Mouse (Mus musculus): ENCODE measurements around the gene Ptpn3.
"Not testable (repeated sequence)": the region's sequence is repeated elsewhere in the genome, so short reads cannot be mapped to it uniquely, and the experiment has no call there.

The Ptpn3 gene

GRCm38 (mm10) chr4:57299308-57299700, 2.3 kb downstream of the Ptpn3 start:
- no peak for DNase-seq (ENCODE audit: low read depth)

GRCm38 (mm10) chr4:57298181-57298580, 3.5 kb downstream of the Ptpn3 start:
- no peak for DNase-seq (ENCODE audit: low read depth)

DNA sequence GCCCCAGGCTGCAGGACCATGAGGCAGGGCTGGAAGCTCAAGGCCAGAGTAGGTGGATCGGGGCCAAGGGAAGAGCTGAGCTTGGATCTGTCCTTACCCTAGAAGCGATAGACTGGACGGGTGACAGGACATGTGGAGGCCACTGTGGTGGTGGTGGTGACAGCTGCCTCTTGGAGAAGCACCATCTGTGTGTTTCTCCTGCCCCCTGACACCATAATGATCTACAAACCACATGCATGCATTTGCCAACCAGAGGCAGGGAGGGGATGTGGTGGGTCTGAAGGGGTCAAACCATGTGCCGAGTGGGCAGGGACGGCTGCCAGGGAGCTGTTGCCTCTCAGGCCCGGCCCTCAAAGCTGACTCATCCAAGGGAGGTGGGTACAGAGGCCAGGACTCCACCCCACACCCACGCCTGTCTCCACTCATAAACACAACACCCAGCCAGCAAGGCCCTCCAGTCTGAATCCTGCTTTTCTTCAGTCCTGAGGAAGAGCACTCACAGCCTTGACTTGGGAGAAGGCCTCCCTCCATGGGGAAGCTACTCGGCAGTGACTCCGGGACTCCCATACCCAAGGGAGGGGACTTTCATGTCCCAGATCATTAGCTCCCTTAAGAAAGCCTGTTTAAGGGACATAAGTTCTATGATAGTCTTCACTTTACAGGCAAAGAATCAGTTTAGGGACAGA, 6.5 kb downstream of the Ptpn3 start:
- peak; percentile 41 for DNase-seq (ENCODE audit: low read depth)

- no peak for DNase-seq (ENCODE audit: low read depth)
These were observed 9.0 kb downstream of the Ptpn3 start for GRCm38 (mm10) chr4:57292670-57293069.

DNA sequence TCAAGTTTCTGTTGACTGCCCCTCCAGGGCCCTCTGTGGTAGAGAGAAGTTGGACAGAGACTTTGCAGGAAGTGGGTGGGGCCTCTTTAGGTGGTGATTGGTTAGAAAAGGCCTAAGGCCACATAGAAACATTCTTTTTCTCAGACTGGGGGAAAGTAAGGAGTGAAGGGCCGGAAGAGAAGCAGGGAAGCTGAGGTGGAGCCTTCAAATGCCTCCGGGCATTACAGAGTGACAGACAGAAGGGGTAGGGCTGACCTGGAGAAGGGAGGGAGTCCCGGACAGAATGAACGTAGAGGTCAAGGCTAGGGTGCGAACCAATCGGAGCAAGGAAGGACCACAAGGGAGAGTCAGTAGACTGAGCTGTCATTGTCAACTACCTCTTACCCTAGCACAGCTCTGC, 11.6 kb downstream of the Ptpn3 start:
- DNase-seq (ENCODE audit: low read depth), result no peak

GRCm38 (mm10) chr4:57287808-57288207, 13.8 kb downstream of the Ptpn3 start:
- peak; percentile 45 for DNase-seq (ENCODE audit: low read depth)

DNA sequence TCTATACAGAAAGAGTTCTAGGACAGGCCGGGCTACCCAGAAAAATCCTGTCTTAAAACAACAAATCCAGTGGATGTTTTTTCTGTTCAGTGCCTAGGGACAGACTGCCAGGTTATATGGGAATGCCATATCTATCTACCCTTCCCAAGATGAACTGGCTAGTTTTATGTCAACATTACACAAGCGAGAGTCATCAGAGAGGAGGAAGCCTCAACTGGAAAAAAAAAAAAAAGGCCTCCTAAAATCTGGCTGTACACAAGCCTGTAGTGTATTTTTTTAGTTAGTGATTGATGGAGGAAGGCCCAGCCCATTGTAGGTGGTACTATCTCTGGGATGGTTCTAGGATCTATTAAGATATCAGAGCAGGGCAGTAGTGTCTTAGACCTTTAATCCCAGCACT, 16.4 kb downstream of the Ptpn3 start:
- DNase-seq (ENCODE audit: low read depth), result no peak

DNA sequence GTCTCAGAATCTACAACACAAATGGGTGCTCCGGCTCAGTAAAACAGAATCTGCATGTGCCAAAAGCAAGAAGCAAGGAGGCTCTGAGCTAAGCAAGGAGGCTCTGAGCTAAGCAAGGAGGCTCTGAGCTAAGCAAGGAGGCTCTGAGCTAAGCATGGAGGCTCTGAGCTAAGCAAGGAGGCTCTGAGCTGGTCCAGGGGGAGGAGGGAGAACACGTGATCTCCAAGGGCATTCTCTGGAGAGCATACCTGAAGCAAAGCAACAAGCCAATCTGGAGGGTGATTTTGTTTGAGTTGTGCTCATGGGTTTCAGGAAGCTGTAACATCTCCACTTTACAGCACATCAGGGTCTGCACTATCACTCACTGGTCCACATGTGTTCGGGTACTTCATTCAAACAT, 18.4 kb downstream of the Ptpn3 start:
- DNase-seq (ENCODE audit: low read depth), result no peak

DNA sequence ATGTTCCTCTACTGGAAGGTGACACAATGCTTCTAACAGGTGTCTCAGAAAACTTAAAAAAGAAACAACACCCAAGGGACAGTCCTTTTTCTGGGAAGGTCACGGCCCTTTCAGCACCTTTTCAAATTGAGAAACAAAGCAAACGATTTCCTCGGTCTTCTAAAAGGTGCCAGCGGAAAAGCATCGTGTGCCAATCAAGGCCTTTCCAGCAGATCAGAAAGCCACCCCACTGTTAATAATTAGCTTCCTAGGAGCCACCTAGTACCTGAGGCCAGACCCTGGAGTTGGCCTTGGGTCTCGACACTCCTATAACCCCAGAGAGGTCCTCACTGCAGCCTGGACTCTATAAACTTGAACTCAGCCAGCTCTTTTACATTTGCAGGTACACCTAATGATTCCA, 19.0 kb downstream of the Ptpn3 start:
- DNase-seq (ENCODE audit: low read depth), result no peak

DNA sequence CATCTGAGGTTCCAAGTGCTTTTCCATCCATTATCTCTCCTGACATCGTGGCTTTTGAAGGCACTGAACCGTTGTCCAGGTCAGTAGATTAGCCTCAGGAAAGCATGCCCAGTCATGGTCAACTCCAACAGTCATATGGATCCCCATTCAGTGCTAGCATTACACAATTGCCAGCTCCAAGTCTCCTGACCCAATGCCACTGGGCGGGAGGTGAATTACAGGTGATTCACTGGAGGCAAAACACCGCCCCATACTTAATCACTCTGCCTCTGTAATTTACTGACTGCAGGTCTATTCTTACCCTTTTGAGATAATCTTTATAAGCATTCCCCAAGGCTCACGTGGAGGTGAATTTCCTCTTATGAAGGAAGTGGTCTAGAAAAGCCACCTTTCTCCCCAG, 19.5 kb downstream of the Ptpn3 start:
- no peak for DNase-seq (ENCODE audit: low read depth)

DNA sequence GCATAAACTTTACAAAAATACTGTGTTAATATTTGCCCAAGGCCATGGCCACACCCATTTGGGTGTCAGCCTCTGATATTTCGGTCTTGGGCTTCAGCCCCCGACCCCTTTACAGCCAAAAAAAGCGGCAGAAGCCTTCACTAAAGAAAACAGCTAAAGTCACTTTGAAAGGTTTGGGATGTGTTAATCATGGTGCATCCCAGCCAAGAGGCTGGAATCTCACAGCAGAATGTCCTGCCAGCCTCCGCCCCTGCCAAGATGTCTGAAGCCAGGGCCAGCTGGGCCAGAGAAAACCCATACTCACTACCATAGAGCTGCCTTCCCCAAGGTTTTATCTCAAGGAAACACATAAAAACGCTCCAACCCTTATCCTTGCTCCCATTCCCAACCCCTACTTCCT, 20.7 kb downstream of the Ptpn3 start:
- DNase-seq (ENCODE audit: low read depth), result no peak

DNA sequence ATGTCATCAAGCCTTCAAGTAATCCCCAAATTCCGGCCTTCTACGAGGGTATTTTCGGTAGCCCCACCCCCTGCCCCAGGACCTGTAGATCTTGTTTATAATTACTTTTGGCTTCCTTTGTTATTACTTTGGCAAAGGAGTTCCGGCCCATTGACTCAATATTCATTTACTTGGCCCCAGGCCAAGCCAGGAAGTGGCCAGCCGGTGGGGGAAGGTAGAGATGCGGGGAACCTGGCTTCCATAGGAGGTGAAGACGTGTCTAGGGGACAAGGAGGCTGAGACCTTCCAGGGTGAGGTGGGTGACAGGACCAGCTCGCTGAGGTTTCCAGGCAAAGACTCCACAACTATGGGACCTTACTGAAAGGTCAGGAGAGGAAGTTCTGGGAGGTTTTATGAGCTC, 22.4 kb downstream of the Ptpn3 start:
- DNase-seq (ENCODE audit: low read depth), result no peak

- DNase-seq (ENCODE audit: low read depth), result no peak
These were observed 22.8 kb downstream of the Ptpn3 start for GRCm38 (mm10) chr4:57278812-57279211.

DNA sequence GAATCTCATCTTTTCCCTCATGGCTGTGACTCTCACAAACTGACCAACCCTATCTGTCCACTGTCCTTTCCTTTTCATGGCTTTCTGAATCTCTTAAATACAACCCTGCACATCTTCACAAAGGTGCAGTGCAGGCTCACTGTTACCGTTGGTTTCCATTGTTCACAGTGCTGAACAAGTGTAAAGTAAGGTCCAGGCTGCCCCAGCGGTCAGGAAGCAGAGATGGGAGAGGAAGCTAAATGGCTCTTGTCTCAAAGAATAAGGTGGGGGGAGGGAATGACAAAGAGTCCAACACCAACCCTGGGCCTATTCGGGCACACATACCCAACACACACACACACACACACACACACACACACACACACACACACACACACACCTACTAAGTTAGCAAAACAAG, 24.0 kb downstream of the Ptpn3 start:
- DNase-seq (ENCODE audit: low read depth), result no peak

DNA sequence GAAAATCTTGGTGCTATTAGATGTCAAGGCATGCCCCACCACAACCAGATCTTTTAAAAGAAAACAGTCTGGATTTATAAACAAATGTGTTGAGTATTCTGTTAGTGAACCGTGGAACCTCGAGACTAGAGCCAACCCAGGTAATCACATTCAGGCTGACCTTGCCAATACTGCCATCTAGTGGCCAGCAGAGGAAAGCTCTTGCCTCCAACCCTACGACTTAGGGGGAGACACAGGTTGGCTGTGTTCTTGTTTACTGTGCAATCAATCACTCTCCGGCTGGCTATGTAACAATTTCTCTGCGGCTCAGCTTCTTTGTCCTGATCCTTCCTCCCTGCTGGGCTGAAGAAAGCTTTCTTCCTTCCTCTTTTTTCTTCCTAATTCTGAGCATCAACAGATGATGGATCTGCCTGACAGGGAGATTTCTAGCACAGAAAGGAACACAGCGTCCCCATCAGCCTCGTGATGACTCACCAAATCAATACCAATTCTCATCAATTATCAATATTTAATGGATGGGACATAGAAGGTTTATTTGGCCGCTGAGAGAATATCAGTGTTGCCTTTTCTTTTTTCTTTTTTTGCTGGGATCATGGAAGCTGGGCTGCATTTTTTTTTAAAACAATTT, 26.4 kb downstream of the Ptpn3 start:
- peak; percentile 78 for DNase-seq (ENCODE audit: low read depth)

DNA sequence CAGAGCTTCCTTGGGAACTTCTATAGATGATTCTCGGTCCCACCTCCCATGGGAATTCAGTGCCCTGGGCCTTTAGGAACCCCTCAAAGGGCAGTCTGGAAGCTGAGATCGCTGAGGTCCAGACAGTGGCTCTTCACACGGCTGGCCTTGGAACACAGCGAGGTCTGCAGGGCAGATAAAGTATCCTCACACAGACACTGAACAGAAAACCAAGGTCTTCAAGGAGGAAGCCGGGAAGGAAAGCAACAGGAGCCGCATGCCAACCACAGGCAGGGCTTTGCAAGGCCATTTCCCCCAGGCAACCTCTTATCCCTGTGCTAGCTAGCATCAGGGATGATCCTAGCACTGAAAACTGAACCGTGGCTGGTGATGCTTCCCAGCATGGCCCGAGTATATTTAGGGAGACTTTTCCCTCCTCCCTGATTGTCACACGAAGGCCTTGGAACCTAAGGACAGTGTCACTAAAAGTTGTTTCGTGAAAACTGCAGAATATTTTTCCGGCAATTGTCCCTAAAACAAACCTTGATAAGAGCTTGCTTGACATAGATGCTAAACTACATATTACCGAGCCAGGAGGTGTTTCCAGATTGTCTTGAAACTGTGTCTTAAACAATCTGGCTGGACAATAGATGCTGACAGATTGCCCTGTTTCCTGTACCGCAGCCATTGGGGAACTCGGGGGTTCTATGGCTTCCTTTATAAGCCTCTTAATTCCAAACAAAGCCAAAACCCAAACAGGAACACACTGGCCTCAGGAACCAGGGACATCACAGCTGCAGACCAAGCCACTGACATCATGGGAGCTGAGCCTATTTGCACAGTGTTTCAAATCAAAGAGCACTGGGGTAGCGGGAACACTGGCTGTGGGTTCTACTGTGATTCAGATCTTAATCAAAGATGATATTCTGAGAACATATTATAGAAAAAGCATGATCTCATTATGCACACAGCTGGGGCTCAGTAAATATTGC, 27.8 kb downstream of the Ptpn3 start:
- DNase-seq (ENCODE audit: low read depth), result no peak

GRCm38 (mm10) chr4:57270991-57271390, 30.6 kb downstream of the Ptpn3 start:
- DNase-seq (ENCODE audit: low read depth), result no peak

- DNase-seq (ENCODE audit: low read depth), result not testable (repeated sequence)
These were observed 31.1 kb downstream of the Ptpn3 start for GRCm38 (mm10) chr4:57270489-57270888.

GRCm38 (mm10) chr4:57269344-57269743, 32.3 kb downstream of the Ptpn3 start:
- DNase-seq (ENCODE audit: low read depth), result no peak

DNA sequence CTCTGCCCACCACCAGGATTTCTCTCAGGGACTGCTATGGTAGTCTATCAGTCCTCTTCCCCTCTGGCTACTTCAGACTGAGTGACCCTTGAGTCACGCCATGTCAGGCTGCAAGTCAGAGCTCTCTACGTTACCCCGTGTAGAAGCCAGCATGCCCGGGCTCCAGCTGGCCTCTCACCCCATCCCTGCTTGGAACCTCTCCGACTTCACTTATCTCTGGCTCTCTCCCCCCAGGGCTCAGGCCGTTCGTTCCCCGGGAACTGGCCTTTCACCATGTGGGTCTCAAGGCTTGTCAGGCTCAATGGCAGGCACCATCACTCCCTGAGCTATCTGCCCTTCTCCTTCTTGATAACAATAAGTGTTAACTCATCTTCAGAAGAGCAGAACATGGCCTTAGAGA, 33.3 kb downstream of the Ptpn3 start:
- no peak for DNase-seq (ENCODE audit: low read depth)

- no peak for DNase-seq (ENCODE audit: low read depth)
These were observed 35.2 kb downstream of the Ptpn3 start for GRCm38 (mm10) chr4:57266389-57266788.

DNA sequence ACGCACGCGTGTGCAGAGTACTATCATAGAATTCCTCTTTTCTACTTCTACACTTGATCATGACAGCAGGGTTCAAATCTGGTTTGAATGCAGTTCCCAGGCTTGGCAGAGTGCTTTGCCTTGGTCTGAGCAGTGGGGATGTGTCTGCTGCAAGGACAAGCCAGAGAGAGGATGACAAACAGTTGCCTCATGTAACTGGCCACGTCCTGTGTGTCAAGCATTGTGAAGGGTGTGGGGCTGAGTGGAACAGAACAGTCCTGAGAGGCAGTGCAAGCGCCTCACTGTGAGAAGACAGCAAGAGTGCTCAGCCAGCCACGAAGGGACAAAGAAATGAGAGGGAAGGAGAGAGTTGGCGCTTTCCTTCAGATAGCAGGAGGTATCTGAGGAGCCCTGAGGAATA, 37.9 kb downstream of the Ptpn3 start:
- DNase-seq (ENCODE audit: low read depth), result no peak
